Mouse (Mus musculus) G1E-ER4 (cell line): Measurements from ENCODE around the gene Rhebl1. TPM values are rescaled to one million over a fixed set of nuclear protein-coding genes. Genes with fewer than 3 reads are reported as not detected.

Source experiments
- GATA1 ChIP-seq: IDR thresholded peaks from one replicate; pipeline ENCODE4 v1.8.0; 2012; ENCODE audit warnings: low read length, inconsistent platforms
- polyA plus RNA-seq: library from polyadenylated mRNA; stranded (reverse); fragments of >175 nt; gene quantifications from 2 replicates; pipeline ENCODE4 v1.2.3, GENCODE M21; 2012

Gene Rhebl1
- 2.4 and 2.7 TPM in 2 replicates for polyA plus RNA-seq

DNA sequence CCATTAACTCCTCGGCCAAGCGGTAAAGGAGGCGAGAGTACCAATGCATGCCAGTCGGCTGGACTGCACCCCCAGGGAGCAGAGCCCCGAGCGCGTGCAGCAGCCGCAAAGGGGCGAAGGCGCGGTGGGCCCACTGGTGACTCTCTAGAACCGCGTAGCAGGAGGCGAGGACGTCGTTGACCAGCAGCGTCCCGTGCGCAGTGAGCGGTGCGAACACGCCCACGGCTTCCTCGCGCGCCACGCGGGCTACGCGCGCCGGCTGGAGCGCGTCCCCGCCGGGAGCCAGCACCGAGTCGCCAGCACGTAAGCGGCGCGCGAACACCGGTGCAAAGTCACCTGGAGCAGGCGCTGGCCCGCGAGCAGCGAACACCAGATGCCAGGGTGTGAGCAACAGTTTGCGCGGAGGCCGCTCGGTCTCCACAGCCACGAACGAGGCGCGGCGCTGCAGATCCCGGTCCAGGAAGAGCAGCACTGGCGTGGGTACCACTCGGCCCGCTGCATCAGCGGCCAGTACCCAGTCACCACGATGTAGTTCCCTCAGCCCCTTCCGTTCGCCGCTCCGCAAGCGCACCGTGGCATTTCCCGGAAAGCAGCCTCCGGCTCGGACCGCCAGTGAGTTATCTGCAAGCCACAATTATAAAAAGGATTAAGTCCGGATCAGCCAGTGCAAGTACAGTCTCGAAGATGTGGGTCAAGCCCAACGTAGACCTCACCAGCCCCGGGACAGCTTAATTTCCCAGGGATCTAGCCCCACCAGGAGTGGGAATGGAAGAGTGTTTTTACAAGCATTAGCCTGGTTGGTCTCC lies at the start of gene Rhebl1:
TSS of gene Rhebl1 (minus strand) at position 601 of the 806 bp plus-strand sequence.
- no peak for TF ChIP-seq GATA1

- no peak for TF ChIP-seq GATA1
These were observed 48.8 kb upstream of the Rhebl1 start for GRCm38 (mm10) chr15:98943133-98943532.

GRCm38 (mm10) chr15:98942081-98942480 lies 47.7 kb upstream of the Rhebl1 start:
- TF ChIP-seq GATA1: no peak

- no peak for TF ChIP-seq GATA1
These were observed 47.2 kb upstream of the Rhebl1 start for GRCm38 (mm10) chr15:98941539-98941938.

GRCm38 (mm10) chr15:98940816-98941215 lies 46.5 kb upstream of the Rhebl1 start:
- no peak for TF ChIP-seq GATA1

GRCm38 (mm10) chr15:98934217-98934839 lies 40.0 kb upstream of the Rhebl1 start, which contains the start of gene Tuba1b:
Gene Tuba1b, minus strand, starts transcription at chr15:98934565.
- TF ChIP-seq GATA1: no peak

DNA sequence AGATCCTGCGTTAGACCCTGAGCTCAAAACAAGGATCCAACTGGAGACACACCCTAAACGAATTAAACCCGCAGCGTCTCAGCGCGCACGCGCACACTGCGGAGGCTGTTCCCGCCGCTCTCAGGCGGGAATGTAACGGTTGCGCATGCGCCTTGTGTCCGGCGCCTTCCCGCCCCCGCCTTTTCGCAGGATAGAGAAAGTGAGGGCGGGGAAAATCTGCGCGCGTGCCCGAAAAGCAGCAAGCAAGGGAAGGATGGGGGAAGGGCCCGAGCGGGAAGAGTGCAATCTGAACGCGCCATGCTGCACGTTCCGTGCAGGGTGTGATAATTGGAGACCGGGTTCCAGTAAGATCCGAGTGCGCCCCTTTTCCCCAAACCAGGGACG lies 39.5 kb upstream of the Rhebl1 start:
- TF ChIP-seq GATA1: no peak

DNA sequence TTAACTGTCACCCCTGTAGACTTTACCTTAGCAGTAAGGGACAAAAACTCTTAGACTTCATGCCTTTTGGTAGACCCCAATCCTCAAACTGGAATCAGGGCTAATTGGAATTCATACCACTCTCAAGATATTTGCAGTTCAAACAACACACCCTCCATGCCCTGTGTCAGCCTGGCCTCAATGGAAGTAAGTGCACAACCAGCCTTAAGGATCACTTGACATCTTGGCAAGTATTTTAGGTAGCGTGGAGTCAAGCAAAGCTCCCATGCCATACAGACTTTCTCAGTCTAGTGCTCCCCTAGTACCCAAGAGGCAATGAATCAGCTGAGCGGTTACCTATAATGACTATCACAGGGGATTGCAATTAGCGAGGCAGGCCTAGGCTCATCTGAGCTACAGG lies 36.7 kb upstream of the Rhebl1 start:
- no peak for TF ChIP-seq GATA1

GRCm38 (mm10) chr15:98930017-98930734 lies 35.8 kb upstream of the Rhebl1 start:
- no peak for TF ChIP-seq GATA1

GRCm38 (mm10) chr15:98928598-98929240 lies 34.4 kb upstream of the Rhebl1 start:
- TF ChIP-seq GATA1: no peak

GRCm38 (mm10) chr15:98927566-98927965 lies 33.2 kb upstream of the Rhebl1 start:
- no peak for TF ChIP-seq GATA1

DNA sequence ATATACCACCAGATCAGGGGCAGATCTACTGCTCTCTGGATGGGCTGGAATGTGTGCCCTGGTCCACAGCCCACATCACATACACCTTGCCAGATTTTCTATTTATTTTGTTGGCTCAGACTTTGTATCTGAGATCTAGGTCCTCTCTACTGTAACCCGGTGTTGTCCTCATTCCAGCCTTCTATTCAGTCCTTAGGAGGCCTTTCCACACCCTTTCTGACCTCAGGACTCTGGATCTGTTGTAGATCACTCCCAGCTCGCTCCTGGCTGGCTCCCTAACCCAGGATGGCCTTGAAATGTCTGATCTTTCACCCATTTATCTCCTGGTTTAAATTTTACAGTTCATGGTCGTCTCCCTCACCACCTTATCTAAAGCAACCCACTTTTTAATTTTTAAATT lies 30.3 kb upstream of the Rhebl1 start:
- TF ChIP-seq GATA1: no peak

GRCm38 (mm10) chr15:98923031-98923537 lies 28.7 kb upstream of the Rhebl1 start:
- TF ChIP-seq GATA1: no peak

- TF ChIP-seq GATA1: no peak
These were observed 28.2 kb upstream of the Rhebl1 start for GRCm38 (mm10) chr15:98922581-98922980.

DNA sequence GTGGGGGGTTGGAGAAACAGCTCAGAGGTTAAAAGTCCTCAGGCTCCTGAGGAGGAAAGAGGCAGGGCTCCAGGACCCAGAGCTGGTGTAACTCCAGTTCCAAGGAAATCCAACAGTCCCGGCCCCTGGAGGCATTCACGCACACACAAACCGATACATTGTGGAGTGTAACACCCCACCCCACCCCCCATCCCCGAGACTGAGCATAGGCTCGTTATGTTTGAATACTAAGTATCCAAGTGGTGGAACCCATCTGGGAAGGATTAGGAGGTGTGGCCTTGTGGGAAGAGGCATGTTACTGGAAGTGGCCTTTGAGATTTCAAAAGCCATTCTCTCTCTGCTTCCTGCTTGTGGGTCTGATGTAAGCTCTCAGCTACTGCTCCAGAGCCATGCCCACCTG lies 27.2 kb upstream of the Rhebl1 start:
- TF ChIP-seq GATA1: no peak
